Mouse (Mus musculus): Measurements from ENCODE around the gene Lrig2. TPM values are rescaled to one million over a fixed set of nuclear protein-coding genes. Genes with fewer than 3 reads are reported as not detected.

Gene Lrig2
- polyA plus RNA-seq, 1 experiment from 2014 or later = 11.4 TPM

DNA sequence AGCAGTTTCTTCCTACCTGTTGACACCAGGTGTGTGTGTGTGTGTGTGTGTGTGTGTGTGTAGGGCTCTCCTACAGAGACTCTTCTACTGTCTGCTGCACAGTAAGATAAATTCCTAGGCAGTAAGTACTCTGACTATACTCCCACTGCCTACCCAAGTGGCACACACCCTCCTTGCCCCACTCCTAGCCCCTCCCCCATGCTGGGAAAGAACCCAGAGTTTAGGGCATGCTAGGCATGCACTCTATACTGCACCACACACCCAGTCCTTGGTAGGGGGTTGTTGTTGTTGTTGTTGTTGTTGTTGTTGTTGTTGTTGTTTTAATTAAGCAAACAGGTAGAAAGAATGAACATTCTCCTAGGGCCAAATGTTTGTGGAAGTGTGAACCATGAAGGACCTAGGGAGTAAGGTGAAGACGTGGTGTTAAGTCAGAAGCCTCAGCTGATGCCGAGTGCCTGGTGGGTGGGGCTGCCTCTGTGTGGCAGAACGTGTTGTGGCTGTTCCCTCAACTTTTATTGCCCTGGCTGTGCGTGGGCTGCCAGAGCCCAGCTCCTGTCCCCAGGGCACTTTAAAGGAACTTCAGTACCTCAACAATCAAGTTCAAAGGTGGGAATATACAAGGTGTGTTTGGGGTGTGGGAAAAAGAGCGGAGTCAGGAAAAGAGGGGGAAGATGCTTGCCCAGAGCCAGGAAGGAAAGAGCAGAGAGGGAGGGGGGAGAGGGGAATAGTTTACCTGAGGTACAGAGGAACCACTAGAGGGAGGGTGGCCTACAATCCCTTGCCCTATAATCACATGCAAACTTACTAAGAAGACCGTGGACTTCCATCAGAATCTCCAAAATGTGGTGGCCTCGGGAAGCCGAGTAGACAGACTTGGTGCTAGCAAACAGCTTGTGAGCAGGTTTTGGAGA lies 152.2 kb downstream of the Lrig2 start:
- no peak overlapping the region for H3K4me3 ChIP-seq
- 0 out of 2 replicates have a peak overlapping the region, but pooled peaks have one; percentile 8 for H3K9ac ChIP-seq
- WGBS = 49% methylated on average over 8 of the region's 8 CpGs
- peaks cover 35% of the 10 kb centered on the region for H3K4me1 ChIP-seq
- no peak for ATAC-seq (ENCODE audit: extremely low read depth, insufficient number of reproducible peaks, low FRiP score, low TSS enrichment)
- H3K27ac ChIP-seq (replicated peaks) = 0 out of 2 replicates have a peak overlapping the region, but pooled peaks have one; percentile 2
- no peak overlapping the region for H3K4me2 ChIP-seq
- no peaks in the 10 kb centered on the region for H3K36me3 ChIP-seq
- no peaks in the 10 kb centered on the region for H3K27me3 ChIP-seq (replicated peaks)
- H3K9me3 ChIP-seq = no peaks in the 10 kb centered on the region

DNA sequence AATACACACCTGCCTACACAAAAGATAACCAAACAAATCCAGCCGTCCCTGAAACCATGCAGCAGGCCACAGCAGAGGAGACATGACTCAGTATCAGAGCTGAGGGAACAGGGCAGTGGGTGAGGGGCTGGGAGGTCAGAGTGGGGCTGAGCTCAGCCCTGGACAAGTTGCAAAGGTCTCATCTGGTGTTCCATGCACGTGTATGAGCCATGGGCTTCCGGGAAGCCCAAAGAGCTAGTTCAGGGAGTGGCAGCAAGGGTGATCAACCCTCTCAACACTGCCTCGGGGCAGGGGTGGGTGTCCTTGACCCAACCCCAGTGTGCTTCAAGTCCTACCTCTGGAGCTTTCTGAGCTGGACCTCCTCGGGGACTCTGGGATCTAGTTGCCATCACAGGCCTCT lies 153.0 kb downstream of the Lrig2 start:
- Histone ChIP-seq H3K27ac (replicated peaks) (no peak overlapping the region), H3K4me2 (no peak overlapping the region), H3K36me3 (no peaks in the 10 kb centered on the region), H3K4me1 (peaks cover 38% of the 10 kb centered on the region), H3K27me3 (replicated peaks) (no peaks in the 10 kb centered on the region), H3K4me3 (no peak overlapping the region), H3K9ac (no peak overlapping the region), H3K9me3 (no peaks in the 10 kb centered on the region)
- WGBS = 59% methylated on average over 5 of the region's 5 CpGs
- ATAC-seq (ENCODE audit: extremely low read depth, insufficient number of reproducible peaks, low FRiP score, low TSS enrichment) = no peak

DNA sequence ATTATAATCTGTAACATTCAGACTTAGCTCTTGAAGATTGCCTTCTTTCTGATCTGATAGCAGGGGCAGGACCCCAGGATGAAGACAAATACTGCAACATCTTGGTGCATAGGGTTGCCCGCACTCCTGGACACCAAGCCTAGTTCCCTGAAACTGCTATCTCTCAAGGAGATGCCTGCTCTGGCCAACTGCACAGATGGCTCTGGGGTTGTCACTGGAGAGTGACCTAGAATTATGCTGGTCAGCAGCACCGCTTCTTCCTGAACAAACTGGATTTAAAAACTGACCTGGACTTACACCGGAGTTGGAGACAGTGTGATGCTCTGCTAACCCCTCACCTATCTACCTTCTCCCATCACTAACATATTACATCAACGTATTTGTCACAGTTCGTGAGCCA lies 155.6 kb downstream of the Lrig2 start:
- H3K4me1 ChIP-seq = peaks cover 48% of the 10 kb centered on the region
- no peak overlapping the region for H3K4me2 ChIP-seq
- H3K9me3 ChIP-seq = no peaks in the 10 kb centered on the region
- H3K4me3 ChIP-seq = no peak overlapping the region
- 89% methylated on average over 5 of the region's 5 CpGs for WGBS
- ATAC-seq (ENCODE audit: extremely low read depth, insufficient number of reproducible peaks, low FRiP score, low TSS enrichment) = no peak
- no peak overlapping the region for H3K9ac ChIP-seq
- H3K27me3 ChIP-seq (replicated peaks) = no peaks in the 10 kb centered on the region
- no peaks in the 10 kb centered on the region for H3K36me3 ChIP-seq
- H3K27ac ChIP-seq (replicated peaks) = no peak overlapping the region

- H3K9ac ChIP-seq = no peak overlapping the region
- whole genome bisulfite sequencing = 39% methylated on average over 3 of the region's 3 CpGs
- peak overlapping the region; percentile 83; the same call in 1 of the 2 replicates for H3K27ac ChIP-seq (replicated peaks)
Observed at GRCm38 (mm10) chr3:104353884-104354283, 157.8 kb downstream of the Lrig2 start.

DNA sequence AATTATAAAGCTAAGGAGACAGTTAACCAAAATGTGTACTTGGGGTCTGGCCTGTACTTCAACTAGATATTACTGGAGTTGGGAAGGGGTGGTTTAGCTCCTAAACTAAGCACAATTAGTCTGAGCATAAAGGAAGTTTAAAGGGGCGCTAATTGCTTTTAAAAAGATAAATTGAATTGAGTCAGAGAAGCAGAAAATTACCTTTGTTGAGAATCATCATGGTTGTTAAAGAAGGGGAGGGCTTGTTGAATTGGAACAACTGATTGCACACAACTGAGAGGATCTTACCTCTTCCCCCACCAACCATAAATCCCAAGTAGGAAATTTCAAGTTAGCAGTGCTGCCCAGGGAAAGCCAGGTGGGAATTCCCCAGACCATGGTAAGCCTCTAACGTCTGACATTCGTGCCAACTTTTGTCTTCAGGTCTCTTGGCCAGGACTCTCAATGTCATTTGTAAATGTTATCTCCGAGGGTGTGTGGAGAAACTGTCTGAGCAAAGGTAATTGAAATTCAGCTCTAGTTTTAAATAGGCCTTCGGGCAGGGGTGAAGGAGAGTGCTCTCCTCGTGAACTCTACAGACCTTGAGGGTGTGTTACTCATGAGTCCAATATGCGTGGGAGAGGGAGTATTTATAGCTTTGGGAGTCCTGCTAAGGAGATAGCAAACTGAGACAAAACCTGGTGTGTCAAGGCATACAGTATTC lies 159.2 kb downstream of the Lrig2 start:
- Histone ChIP-seq H3K4me3 (no peak overlapping the region), H3K36me3 (no peaks in the 10 kb centered on the region), H3K9me3 (no peaks in the 10 kb centered on the region), H3K9ac (no peak overlapping the region), H3K4me2 (no peak overlapping the region), H3K27me3 (replicated peaks) (no peaks in the 10 kb centered on the region), H3K4me1 (peaks cover 29% of the 10 kb centered on the region), H3K27ac (replicated peaks) (peak overlapping the region; percentile 83)
- WGBS = 37% methylated on average over 7 of the region's 7 CpGs
- 0 out of 2 replicates have a peak, but pooled peaks have one; percentile 12 for ATAC-seq (ENCODE audit: extremely low read depth, insufficient number of reproducible peaks, low FRiP score, low TSS enrichment)

More at GRCm38 (mm10) chr3:104353884-104354283, 157.8 kb downstream of the Lrig2 start:
- Histone ChIP-seq H3K27me3 (replicated peaks) (no peaks in the 10 kb centered on the region), H3K4me3 (no peak overlapping the region), H3K4me2 (no peak overlapping the region), H3K4me1 (peaks cover 33% of the 10 kb centered on the region), H3K9me3 (no peaks in the 10 kb centered on the region), H3K36me3 (no peaks in the 10 kb centered on the region)
- no peak for ATAC-seq (ENCODE audit: extremely low read depth, insufficient number of reproducible peaks, low FRiP score, low TSS enrichment)

DNA sequence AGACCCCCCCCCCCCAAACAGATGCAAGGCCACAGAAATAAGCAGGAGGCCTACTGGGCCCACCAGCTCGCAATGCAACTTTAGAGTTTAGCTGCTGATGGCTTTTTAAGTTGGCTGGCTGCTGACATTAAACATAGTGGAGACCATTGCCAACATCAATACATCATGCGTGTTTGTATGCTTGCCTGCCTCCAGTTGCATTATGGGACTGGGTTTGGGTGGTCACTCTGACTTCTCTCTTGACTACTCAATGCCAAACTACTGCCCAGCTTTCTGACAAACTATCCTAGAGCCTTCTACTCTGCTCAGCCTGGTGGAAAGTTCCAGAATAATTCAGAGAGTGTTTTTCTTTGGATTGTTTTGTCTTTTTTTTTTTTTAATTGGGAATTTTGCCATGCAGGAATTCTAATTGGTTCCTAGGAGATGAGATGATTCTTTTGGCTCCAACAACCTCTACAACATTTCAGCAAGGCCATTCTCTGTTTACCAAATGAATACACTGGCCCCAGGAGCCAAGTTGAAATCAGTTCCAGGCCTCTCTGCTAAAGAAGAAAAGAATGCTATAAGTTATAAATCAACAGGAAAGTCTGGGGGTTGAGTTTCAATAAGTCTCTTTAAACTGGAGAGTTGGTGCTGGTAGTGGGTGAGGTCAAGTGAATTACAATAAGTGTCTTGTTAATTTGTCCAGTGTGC lies 161.3 kb downstream of the Lrig2 start:
- no peak overlapping the region for H3K4me2 ChIP-seq
- 76% methylated on average over 2 of the region's 2 CpGs for WGBS
- H3K4me1 ChIP-seq = peaks cover 29% of the 10 kb centered on the region
- ATAC-seq (ENCODE audit: extremely low read depth, insufficient number of reproducible peaks, low FRiP score, low TSS enrichment) = no peak
- no peak overlapping the region for H3K27ac ChIP-seq (replicated peaks)
- H3K4me3 ChIP-seq = no peak overlapping the region
- no peaks in the 10 kb centered on the region for H3K27me3 ChIP-seq (replicated peaks)
- H3K9me3 ChIP-seq = no peaks in the 10 kb centered on the region
- H3K36me3 ChIP-seq = no peaks in the 10 kb centered on the region
- no peak overlapping the region for H3K9ac ChIP-seq

DNA sequence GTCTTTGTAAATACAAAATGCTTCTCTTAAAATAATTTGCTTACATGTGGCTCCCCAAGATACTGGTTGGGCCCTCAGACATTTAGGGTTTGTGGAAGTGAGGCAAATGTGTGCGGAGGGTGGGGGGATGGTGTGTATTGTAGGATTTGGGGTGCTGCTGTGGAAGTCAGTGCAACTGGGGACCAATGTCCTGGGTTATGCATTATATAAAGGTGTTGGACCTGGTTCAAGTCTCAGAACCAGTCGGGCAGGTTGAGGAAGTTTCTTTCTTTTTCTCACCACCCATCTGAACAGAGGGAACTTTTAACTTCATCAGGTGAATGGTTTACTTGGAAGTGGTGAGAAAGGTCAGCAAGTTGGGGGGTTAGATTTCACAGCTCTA lies 161.9 kb downstream of the Lrig2 start:
- Histone ChIP-seq H3K4me1 (peaks cover 29% of the 10 kb centered on the region), H3K9ac (no peak overlapping the region), H3K4me3 (no peak overlapping the region), H3K36me3 (no peaks in the 10 kb centered on the region), H3K27ac (replicated peaks) (no peak overlapping the region), H3K4me2 (no peak overlapping the region), H3K27me3 (replicated peaks) (no peaks in the 10 kb centered on the region), H3K9me3 (no peaks in the 10 kb centered on the region)
- no peak for ATAC-seq (ENCODE audit: extremely low read depth, insufficient number of reproducible peaks, low FRiP score, low TSS enrichment)
- WGBS = 80% methylated on average over 2 of the region's 2 CpGs

DNA sequence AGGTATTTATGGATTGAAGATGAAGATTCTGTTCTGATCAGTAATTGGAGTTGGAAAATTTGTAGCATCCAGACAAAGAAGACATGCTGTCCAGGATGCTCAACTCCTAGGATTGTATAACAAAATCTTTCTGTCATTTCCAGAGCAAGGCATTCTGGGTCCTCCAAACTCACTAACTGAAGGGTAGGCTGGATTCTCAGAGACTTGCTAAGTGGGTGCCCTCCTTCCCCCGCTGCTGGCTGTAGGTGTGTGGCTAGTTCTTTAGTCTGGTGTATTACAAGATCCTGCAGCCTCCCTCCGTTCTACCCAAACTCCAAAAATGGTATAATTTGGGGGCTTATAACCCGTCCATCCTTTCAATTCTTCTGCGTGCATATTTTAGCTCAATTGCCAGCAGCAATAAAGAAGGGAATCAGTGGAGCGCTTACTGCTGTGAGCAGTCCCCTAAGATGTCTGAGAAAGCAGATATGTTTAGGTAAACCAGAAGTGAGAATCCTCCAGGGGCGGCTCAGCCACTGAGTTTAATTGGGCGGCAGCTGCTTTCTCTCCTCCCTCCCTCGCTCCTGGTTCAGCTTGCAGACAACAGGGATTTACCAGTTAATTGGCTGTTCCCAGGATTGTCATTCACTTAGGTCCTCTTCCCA lies 162.4 kb downstream of the Lrig2 start:
- Histone ChIP-seq H3K9ac (no peak overlapping the region), H3K4me2 (no peak overlapping the region), H3K9me3 (no peaks in the 10 kb centered on the region), H3K4me3 (no peak overlapping the region), H3K27ac (replicated peaks) (no peak overlapping the region), H3K36me3 (no peaks in the 10 kb centered on the region), H3K4me1 (peaks cover 29% of the 10 kb centered on the region), H3K27me3 (replicated peaks) (no peaks in the 10 kb centered on the region)
- 50% methylated on average over 8 of the region's 8 CpGs for WGBS
- ATAC-seq (ENCODE audit: extremely low read depth, insufficient number of reproducible peaks, low FRiP score, low TSS enrichment) = no peak

Other genes starting within 250 kb of the Lrig2 start
- gene Slc16a1, start 126.8 kb upstream of the Lrig2 start, polyA plus RNA-seq (2015; fragmentation: Nextera tagmentation; extraction: Ambion mirVana) = 65.4 and 70.4 TPM in 2 replicates

Measured in heart, embryonic 13.5 days (tissue).